Mouse (Mus musculus) ES-Bruce4 (cell line): ENCODE measurements around the gene Rnaseh1. TPM values are rescaled to one million over a fixed set of nuclear protein-coding genes. Genes with fewer than 3 reads are reported as not detected.
A peak's percentile ranks its signal among the peaks of the same experiment; 100 is the strongest.

Source experiments
- H3K27ac ChIP-seq: 2 replicates; pipeline ENCODE4 v1.5.1; 2012; ENCODE audit warnings: low read length, inconsistent platforms; ENCODE audit not compliant: insufficient read depth
- H3K27me3 ChIP-seq: 2 replicates; pipeline ENCODE4 v1.6.1; 2012; ENCODE audit warnings: mild to moderate bottlenecking, low read length, inconsistent platforms; ENCODE audit not compliant: control insufficient read depth, poor library complexity, insufficient read depth, severe bottlenecking
- H3K36me3 ChIP-seq: 2 replicates; pipeline ENCODE4 v1.6.1; 2012; ENCODE audit warnings: inconsistent platforms, mild to moderate bottlenecking, low read length, moderate library complexity; ENCODE audit not compliant: control insufficient read depth, poor library complexity, insufficient read depth, severe bottlenecking
- H3K4me1 ChIP-seq: one replicate; pipeline ENCODE4 v1.8.1; 2011; ENCODE audit warnings: low read length; ENCODE audit not compliant: control insufficient read depth, insufficient read depth
- H3K4me3 ChIP-seq: 2 replicates; pipeline ENCODE4 v1.5.1; 2011; ENCODE audit warnings: low read depth, mild to moderate bottlenecking, low read length
- H3K9ac ChIP-seq: 2 replicates; pipeline ENCODE4 v1.6.1; 2012; ENCODE audit warnings: low read depth, mild to moderate bottlenecking, inconsistent platforms; ENCODE audit not compliant: poor library complexity, severe bottlenecking
- H3K9me3 ChIP-seq: replicated peaks from 2 replicates; pipeline ENCODE4 v1.6.1; 2012; ENCODE audit warnings: mild to moderate bottlenecking, low read length, inconsistent platforms; ENCODE audit not compliant: control insufficient read depth, poor library complexity, insufficient read depth, severe bottlenecking
- CTCF ChIP-seq: IDR thresholded peaks from one replicate; pipeline ENCODE4 v1.8.1; 2011; ENCODE audit warnings: low read depth, low read length
- EP300 ChIP-seq: IDR thresholded peaks from 2 replicates; pipeline ENCODE4 v1.6.1; 2011; ENCODE audit warnings: low read depth, low read length; ENCODE audit not compliant: insufficient read depth
- POLR2A ChIP-seq: IDR thresholded peaks from one replicate; pipeline ENCODE4 v1.8.1; 2011; ENCODE audit warnings: low read length; ENCODE audit not compliant: insufficient read depth
- polyA plus RNA-seq: library from polyadenylated mRNA; stranded (reverse); fragments of >200 nt; gene quantifications from 2 replicates; pipeline ENCODE4 v1.2.4, GENCODE M21; 2011; ENCODE audit warnings: low read depth; ENCODE audit not compliant: missing spikeins, insufficient read depth, insufficient read length

Gene Rnaseh1
- polyA plus RNA-seq, 1 experiment, result 31.1 TPM

GRCm38 (mm10) chr12:28624251-28624650 lies 25.2 kb upstream of the Rnaseh1 start:
- Histone ChIP-seq H3K9ac (no peak overlapping the region), H3K4me1 (no peaks in the 10 kb centered on the region), H3K27me3 (no peaks in the 10 kb centered on the region), H3K36me3 (peaks cover 13% of the 10 kb centered on the region), H3K4me3 (no peak overlapping the region), H3K9me3 (no peaks in the 10 kb centered on the region), H3K27ac (no peak overlapping the region)
- no peak for TF ChIP-seq EP300
- no peak for TF ChIP-seq POLR2A
- TF ChIP-seq CTCF, result no peak

DNA sequence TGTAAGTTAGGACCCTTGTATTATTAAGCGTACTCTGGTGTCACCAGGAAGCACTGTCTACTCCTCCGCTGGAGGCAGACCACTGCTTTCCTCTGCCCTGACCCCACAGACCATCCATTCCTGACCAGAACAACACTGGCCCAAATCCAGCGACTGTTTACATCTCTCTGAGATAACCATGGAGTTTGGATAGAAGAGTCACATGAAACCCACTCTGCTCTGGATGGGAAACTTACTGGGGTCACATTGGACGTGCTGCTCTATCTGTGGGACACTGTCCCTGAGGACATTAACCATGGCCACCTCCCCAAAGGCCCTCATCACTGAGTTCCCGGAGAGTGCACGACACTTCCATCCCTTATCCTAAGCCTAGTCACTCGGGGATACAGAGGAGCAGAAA lies 24.0 kb upstream of the Rnaseh1 start:
- Histone ChIP-seq H3K4me3 (no peak overlapping the region), H3K4me1 (no peaks in the 10 kb centered on the region), H3K9me3 (no peaks in the 10 kb centered on the region), H3K36me3 (peaks cover 24% of the 10 kb centered on the region), H3K9ac (no peak overlapping the region), H3K27ac (no peak overlapping the region), H3K27me3 (no peaks in the 10 kb centered on the region)
- TF ChIP-seq CTCF (no peak), EP300 (no peak), POLR2A (no peak)

GRCm38 (mm10) chr12:28627092-28627491 lies 22.3 kb upstream of the Rnaseh1 start:
- TF ChIP-seq POLR2A (no peak), EP300 (no peak), CTCF (no peak)
- Histone ChIP-seq H3K27ac (no peak overlapping the region), H3K9me3 (no peaks in the 10 kb centered on the region), H3K9ac (no peak overlapping the region), H3K4me3 (no peak overlapping the region), H3K4me1 (no peaks in the 10 kb centered on the region), H3K27me3 (no peaks in the 10 kb centered on the region), H3K36me3 (peaks cover 41% of the 10 kb centered on the region)

- no peak overlapping the region for H3K4me3 ChIP-seq
- H3K36me3 ChIP-seq, result peaks cover 55% of the 10 kb centered on the region
- TF ChIP-seq CTCF (no peak), POLR2A (no peak), EP300 (no peak)
- H3K9ac ChIP-seq, result no peak overlapping the region
- H3K4me1 ChIP-seq, result peaks cover 2% of the 10 kb centered on the region
- H3K9me3 ChIP-seq, result no peaks in the 10 kb centered on the region
- peak overlapping the region; percentile 77 for H3K27ac ChIP-seq
- H3K27me3 ChIP-seq, result no peaks in the 10 kb centered on the region
These were observed 21.0 kb upstream of the Rnaseh1 start for GRCm38 (mm10) chr12:28628436-28628835.

GRCm38 (mm10) chr12:28635058-28635534 lies 14.3 kb upstream of the Rnaseh1 start:
- H3K9ac ChIP-seq, result peak overlapping the region; percentile 97
- peaks cover 53% of the 10 kb centered on the region for H3K36me3 ChIP-seq
- peak overlapping the region; percentile 93 for H3K4me3 ChIP-seq
- H3K4me1 ChIP-seq, result peaks cover 2% of the 10 kb centered on the region
- H3K9me3 ChIP-seq, result no peaks in the 10 kb centered on the region
- H3K27me3 ChIP-seq, result no peaks in the 10 kb centered on the region
- H3K27ac ChIP-seq, result peak overlapping the region; percentile 43
- TF ChIP-seq CTCF, result no peak
- no peak for TF ChIP-seq EP300
- no peak for TF ChIP-seq POLR2A

- TF ChIP-seq EP300 (no peak), CTCF (no peak), POLR2A (peak; percentile 65)
- peak within 1 kb of the TSS; percentile 60 for H3K27ac ChIP-seq
- H3K9me3 ChIP-seq, result no peaks in the 10 kb centered on the region
- peak within 1 kb of the TSS; percentile 93 for H3K4me3 ChIP-seq
- peak within 1 kb of the TSS; percentile 97 for H3K9ac ChIP-seq
- H3K36me3 ChIP-seq, result peaks cover 46% of the 10 kb centered on the region
- H3K4me1 ChIP-seq, result peaks cover 2% of the 10 kb centered on the region
- H3K27me3 ChIP-seq, result no peaks in the 10 kb centered on the region
These were observed 13.6 kb upstream of the Rnaseh1 start, which contains the start of gene Rps7 for GRCm38 (mm10) chr12:28635535-28636476. Gene Rps7, minus strand, starts transcription at chr12:28635953.
